7 mouse cellular contexts compared by ENCODE assay signal in the genomic region with DNA sequence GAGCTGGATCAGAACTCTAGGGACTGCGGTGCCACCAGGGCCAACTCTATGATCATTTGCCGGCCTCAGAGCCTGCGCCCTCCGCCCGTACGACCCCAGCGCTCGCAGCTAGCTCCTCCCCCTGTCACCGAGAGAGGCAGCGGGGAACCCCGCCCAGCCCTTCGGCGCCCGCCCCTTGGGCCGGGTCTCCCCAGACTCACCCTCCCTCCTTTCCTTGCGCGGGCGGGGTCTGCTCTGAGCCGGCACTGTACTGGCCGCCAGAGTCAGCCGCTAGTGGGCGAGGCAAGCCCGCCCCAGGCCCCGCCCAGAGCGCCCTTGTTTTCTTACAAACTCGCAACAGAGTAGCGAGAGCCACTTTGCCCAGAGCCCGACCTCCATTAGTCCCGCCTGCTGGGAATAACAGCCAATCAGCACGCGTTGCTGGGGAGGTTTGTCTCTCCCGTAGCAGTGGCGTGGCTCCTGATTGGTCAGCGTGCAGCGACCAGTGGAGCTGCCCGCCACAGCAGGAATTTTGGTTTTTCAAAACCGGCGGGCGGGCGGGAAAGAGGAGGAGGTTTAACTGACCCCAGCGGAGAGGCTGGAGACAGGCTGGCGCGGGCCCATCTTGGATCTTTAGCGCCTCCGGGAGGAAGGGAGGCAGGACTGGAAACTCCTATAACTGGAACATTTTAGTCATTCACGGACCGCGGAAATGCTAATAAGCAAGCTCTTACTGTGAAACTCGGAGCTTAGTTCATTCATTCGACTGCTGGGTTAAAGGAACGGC. TPM values are rescaled to one million over a fixed set of nuclear protein-coding genes. Genes with fewer than 3 reads are reported as not detected.
DNase-seq lines count a peak whose midpoint lies in the region; ATAC-seq lines count a peak whose summit lies in the region.

A gene (minus strand): TSS at position 386 of the 766 bp plus-strand sequence.

- H3K27ac ChIP-seq in embryonic facial prominence, embryonic 12.5 days, result peak within 1 kb of the TSS; percentile 86
- H3K27ac ChIP-seq in limb, embryonic 11.5 days (replicated peaks; ENCODE audit: low read depth, low read length), result peak within 1 kb of the TSS; percentile 78
- H3K27ac ChIP-seq in midbrain, embryonic 14.5 days (replicated peaks; ENCODE audit: low read depth, low read length), result peak within 1 kb of the TSS; percentile 82

- peak within 1 kb of the TSS; percentile 86 for H3K4me2 ChIP-seq in embryonic facial prominence, embryonic 12.5 days (replicated peaks)
- H3K4me2 ChIP-seq in limb, embryonic 11.5 days (ENCODE audit: low read depth, severe bottlenecking), result peak within 1 kb of the TSS; percentile 60
- peak within 1 kb of the TSS; percentile 84 for H3K4me2 ChIP-seq in midbrain, embryonic 14.5 days (ENCODE audit: low read length)

- H3K4me1 ChIP-seq in embryonic facial prominence, embryonic 12.5 days, result peaks cover 27% of the 10 kb centered on the region
- peaks cover 12% of the 10 kb centered on the region for H3K4me1 ChIP-seq in limb, embryonic 11.5 days (ENCODE audit: control insufficient read depth, insufficient read depth, low read length)
- H3K4me1 ChIP-seq in midbrain, embryonic 14.5 days (ENCODE audit: control insufficient read depth, insufficient read depth, low read length), result peaks cover 33% of the 10 kb centered on the region

- no peaks in the 10 kb centered on the region for H3K9me3 ChIP-seq in embryonic facial prominence, embryonic 12.5 days
- no peaks in the 10 kb centered on the region for H3K9me3 ChIP-seq in limb, embryonic 11.5 days (ENCODE audit: control insufficient read depth, low read length)
- H3K9me3 ChIP-seq in midbrain, embryonic 14.5 days (ENCODE audit: control insufficient read depth, low read length), result no peaks in the 10 kb centered on the region

- no peaks in the 10 kb centered on the region for H3K27me3 ChIP-seq in embryonic facial prominence, embryonic 12.5 days
- no peaks in the 10 kb centered on the region for H3K27me3 ChIP-seq in limb, embryonic 11.5 days (ENCODE audit: control insufficient read depth, insufficient read depth, low read length)
- H3K27me3 ChIP-seq in midbrain, embryonic 14.5 days (ENCODE audit: control insufficient read depth, insufficient read depth, low read length), result no peaks in the 10 kb centered on the region

- no peaks in the 10 kb centered on the region for H3K36me3 ChIP-seq in embryonic facial prominence, embryonic 12.5 days
- no peaks in the 10 kb centered on the region for H3K36me3 ChIP-seq in limb, embryonic 11.5 days (ENCODE audit: control insufficient read depth, insufficient read depth, low read length)
- H3K36me3 ChIP-seq in midbrain, embryonic 14.5 days (ENCODE audit: control insufficient read depth, insufficient read depth, low read length), result no peaks in the 10 kb centered on the region

- WGBS in embryonic facial prominence, embryonic 12.5 days, result under 1% methylated on average over 47 of the region's 51 CpGs
- WGBS in limb, embryonic 11.5 days, result under 1% methylated on average over 51 of the region's 51 CpGs
- under 1% methylated on average over 51 of the region's 51 CpGs for WGBS in midbrain, embryonic 14.5 days

- H3K9ac ChIP-seq in embryonic facial prominence, embryonic 12.5 days, result peak within 1 kb of the TSS; percentile 71
- H3K9ac ChIP-seq in limb, embryonic 11.5 days (ENCODE audit: low read length), result peak within 1 kb of the TSS; percentile 63
- peak within 1 kb of the TSS; percentile 70 for H3K9ac ChIP-seq in midbrain, embryonic 14.5 days (replicated peaks; ENCODE audit: low read length)

- peak; percentile 97 for ATAC-seq in embryonic facial prominence, embryonic 12.5 days (ENCODE audit: insufficient number of reproducible peaks, insufficient read depth, low FRiP score, low TSS enrichment)
- ATAC-seq in limb, embryonic 11.5 days (ENCODE audit: insufficient number of reproducible peaks, low FRiP score, low TSS enrichment, low read depth), result peak; percentile 97
- ATAC-seq in midbrain, embryonic 14.5 days (ENCODE audit: low FRiP score, low TSS enrichment), result peak; percentile 95

- H3K4me3 ChIP-seq in embryonic facial prominence, embryonic 12.5 days, result peak within 1 kb of the TSS; percentile 68
- H3K4me3 ChIP-seq in limb, embryonic 11.5 days (ENCODE audit: low read depth, low read length), result peak within 1 kb of the TSS; percentile 58
- peak within 1 kb of the TSS; percentile 72 for H3K4me3 ChIP-seq in midbrain, embryonic 14.5 days (replicated peaks; ENCODE audit: low read depth, low read length)

- DNase-seq in adrenal gland, postnatal 25 days, result peak; percentile 99
- DNase-seq in heart, adult 11 months, result peak; percentile 100
- DNase-seq in kidney, adult 18-20 months, result peak; percentile 100
- peak; percentile 100 for DNase-seq in limb, embryonic 11.5 days (ENCODE audit: low spot score)
- peak; percentile 99 for DNase-seq in midbrain, embryonic 14.5 days
- DNase-seq in spleen, adult 18-20 months, result peak; percentile 100

RNA-seq across cellular contexts. Expression of the gene that starts here (rescaled TPM):
- 13.5 and 19.9 TPM in 2 replicates for total RNA-seq in adrenal gland, postnatal 25 days (2021)
- polyA plus RNA-seq in embryonic facial prominence, embryonic 12.5 days (2016; fragmentation: Nextera tagmentation; extraction: Ambion mirVana), result 51.7 and 52.5 TPM in 2 replicates
- 40.6 and 42.7 TPM in 2 replicates for polyA plus RNA-seq in limb, embryonic 11.5 days (2014; fragmentation: Nextera tagmentation; extraction: Ambion mirVana)
- 84.9 and 95.7 TPM in 2 replicates for polyA plus RNA-seq in midbrain, embryonic 14.5 days (2014; fragmentation: Nextera tagmentation; extraction: Ambion mirVana)

Comparison
In these comparisons a context has a peak if more than half of its experiments do, and no peak if none do; other contexts are left out.
1. Peak in every context shown above with its lines: DNase-seq, ATAC-seq, H3K4me3 ChIP-seq and H3K27ac ChIP-seq.